Mouse (Mus musculus) kidney, adult 8-10 months (tissue): ENCODE data around the gene 9430038I01Rik.
A peak's percentile ranks its signal among the peaks of the same experiment; 100 is the strongest.
"Not testable (repeated sequence)": the region's sequence is repeated elsewhere in the genome, so short reads cannot be mapped to it uniquely, and the experiment has no call there.

Source experiments
- DNase-seq, 2 experiments: peaks; one replicate each; pipeline ENCODE4 v3.0.0; 2022

9430038I01Rik gene

DNA sequence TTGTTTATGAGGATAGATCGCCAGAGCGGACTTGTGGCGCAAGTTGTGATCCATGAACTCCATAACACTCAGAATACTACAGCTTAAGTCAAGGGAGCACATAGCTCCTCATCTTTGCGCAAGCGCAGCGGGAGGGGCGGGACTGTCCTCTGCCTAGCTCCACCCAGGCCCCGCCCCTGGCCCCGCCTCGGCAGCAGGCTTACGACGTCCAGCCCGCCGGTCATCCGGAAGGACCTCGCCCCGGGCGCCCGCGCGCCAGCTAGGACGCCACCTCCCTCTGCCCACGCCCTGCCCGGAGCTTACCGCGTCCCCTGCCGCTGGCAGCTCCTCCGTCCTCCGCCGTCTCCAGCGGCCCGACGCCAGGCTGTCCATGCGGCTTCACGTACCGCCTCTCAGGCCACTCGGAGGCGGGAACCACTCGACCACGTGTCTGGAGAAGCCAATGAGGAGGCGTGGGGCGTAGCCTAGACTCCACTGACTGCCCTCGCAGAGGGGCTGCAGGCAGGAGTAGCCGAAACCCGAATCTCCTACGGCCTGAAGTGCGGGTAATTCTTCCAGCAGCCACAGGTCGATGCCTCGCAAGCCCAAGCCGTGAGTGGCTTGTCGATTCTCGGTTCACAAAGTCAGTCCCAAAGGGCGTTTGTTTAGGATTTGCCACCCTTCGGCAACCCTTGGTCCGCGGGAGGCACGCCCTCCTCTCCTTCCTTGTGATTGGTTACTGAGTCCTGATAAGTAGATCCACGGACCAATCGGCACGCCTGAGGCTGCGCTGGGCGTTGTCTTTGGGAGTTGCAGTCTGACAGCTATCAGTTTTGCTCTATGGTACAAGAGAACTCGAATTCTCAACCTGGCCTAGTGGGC, at the start of gene 9430038I01Rik:
9430038I01Rik (minus strand) TSS at position 426 of the 861 bp plus-strand sequence.
- DNase-seq: peak; percentile 96 to 98

DNA sequence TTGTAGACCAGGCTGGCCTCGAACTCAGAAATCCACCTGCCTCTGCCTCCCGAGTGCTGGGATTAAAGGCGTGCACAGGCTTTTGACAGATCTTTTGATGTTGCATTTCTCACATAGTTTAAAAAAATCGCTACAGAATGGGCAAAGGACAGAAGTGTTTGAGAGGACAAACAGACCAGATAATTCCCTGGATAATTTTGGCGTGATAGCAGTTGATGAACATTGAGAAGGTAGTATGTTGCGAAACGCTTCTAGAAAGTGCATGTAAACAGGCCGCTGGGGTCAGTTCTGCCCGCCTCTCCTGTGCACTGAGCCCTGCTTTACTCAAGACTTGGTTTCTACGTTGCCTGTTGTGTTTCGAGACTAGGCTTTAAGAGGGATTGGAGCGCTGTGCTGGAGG, 34.8 kb upstream of the 9430038I01Rik start:
- DNase-seq: no peak

DNA sequence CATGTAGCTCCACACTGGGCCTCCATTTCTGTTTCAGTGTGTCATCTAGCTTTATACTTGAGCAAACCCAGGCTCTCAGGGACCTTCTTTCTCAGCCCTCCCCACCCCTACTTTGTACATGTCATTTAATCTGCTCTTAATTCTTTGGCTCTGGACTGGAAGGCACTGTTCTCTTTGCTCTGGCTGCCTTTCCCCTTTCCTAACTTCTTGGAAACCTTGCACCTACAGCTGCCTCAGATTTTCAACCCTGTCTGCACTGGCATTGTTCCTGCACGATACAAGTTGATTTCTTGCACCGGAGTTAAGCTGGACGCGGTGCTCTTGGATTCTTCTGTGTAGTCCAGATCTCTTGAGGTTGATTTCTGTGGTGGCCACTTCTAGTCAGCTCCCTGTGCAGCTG, 32.4 kb upstream of the 9430038I01Rik start:
- DNase-seq: no peak

DNA sequence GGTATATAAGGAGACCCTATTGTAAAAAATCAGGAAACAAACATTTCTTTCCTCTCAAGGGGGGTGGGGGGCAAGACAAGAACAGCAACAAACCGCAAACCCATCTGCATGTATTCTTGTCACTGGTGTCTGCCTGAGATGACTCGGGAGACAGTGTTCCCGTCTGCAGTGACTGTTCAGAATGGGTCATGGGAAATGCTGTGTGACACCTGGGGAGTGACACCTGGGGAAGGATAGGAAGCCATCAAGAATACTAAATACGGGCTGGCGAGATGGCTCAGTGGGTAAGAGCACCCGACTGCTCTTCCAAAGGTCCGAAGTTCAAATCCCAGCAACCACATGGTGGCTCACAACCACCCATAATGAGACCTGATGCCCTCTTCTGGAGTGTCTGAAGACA, 28.4 kb upstream of the 9430038I01Rik start:
- not testable (repeated sequence) for DNase-seq

DNA sequence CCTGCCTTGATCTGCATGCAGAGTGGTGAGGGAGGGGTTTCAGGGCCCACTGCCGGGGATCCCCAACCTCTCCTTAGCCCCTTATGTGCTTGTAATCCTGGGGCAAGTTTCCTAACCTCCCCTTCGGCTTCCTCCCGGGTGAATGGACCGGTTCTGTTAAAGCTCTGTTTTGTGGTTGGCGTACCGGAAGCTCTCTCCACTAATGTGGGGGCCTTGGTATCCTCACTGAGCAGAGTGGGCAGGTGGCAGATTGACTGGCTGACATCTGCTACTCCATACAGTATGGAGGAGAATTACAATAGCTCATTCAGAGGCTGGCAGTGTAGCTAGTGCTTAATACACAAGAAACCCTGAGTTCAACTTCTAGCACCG, 27.6 kb upstream of the 9430038I01Rik start:
- no peak for DNase-seq

DNA sequence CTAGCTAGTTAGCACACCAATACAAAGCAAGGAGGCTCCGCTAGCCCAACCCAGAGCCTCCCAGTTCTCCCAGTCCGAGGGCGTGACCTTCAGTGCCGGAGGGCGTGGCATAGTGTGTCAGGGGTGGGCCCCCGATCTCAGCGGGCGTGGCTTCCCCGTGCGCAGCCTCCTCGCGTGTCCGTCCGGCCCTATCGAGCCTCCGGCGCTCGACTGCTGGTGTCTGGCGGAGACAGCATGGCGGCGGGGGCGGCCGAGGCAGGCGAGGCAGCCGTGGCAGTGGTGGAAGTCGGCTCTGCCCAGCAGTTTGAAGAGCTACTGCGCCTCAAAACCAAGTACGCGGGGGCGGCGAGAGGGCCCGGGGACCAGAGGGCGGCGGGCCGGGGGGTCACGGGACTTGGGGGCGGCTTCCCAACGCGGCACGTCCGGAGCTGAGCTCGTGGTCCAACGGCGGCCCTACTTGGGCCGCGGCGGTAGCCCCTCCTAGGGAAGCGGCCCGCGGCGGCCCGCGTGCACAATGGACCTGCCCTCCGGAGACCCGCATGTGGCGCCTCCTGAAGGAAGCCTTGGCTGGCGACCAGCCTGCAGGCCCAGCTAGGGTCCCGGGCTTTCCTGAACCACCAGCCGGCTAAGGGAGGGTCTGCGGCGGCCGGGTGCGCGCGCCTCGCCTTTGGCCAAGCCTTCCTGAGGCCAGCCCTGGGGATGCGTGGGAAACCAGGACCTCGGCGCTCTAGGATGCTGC, 27.0 kb upstream of the 9430038I01Rik start, which contains the start of gene Glrx3:
Glrx3 (plus strand) TSS at position 175 of the 739 bp plus-strand sequence.
- DNase-seq: peak; percentile 96 to 97

DNA sequence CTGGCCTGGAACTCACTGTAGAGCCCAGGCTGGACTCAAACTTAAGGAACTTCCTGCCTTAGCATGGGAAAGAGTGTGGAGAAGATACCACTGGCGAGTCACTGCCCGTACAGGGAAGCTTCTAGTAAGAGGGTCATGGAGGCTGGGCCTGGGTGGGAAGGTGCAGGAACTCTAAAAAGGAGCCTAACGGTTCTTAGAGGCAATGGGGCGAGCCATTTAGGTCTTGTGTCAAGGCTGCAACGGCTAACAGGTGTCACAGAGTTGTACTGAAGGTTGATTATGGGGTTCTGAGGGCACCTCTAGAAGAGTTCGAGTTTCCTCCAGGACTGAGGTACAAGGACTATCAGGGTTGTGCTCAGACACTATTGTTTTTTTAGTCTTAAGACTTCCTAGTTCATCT, 26.3 kb upstream of the 9430038I01Rik start:
- DNase-seq: no peak

DNA sequence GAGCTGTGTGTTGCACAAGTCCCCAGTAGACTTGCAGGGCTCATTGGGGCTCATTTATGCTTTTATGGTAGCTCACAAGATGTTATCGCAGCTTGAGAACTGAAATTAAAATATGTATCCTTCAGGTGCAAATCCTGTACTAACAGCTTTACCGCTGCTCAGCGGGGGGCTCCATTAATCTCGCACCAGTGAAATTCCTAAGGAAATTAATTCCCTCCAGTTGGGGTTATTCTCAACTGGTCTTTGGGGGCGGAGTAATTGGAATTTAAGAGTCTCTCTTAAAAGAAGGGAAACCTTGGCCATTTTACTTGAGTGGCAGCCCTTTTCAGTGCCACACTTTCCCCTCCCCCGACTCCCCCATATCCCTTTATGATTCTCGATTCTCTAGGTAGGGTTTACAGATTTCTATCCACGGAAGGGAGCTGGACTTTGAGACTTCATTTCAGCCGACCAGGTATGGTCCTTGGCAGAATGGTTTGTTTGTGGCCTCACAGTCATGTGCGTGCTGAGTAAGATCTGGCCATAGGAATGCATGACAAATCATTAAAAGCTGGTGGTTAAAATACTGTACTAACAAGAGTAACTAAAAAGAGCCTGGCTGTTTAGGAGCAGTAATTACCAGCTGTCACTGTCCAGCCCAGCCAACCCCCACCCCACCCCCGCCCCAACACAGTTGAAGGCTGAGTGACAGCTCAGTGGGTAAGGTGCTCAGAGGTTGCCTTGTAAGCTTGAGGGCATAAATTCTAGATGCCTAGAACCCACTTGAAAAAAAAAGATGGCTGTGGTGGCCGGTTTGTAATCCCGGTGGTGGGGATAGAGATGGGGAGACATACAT, 21.4 kb upstream of the 9430038I01Rik start:
- peak; percentile 28 to 46 for DNase-seq

DNA sequence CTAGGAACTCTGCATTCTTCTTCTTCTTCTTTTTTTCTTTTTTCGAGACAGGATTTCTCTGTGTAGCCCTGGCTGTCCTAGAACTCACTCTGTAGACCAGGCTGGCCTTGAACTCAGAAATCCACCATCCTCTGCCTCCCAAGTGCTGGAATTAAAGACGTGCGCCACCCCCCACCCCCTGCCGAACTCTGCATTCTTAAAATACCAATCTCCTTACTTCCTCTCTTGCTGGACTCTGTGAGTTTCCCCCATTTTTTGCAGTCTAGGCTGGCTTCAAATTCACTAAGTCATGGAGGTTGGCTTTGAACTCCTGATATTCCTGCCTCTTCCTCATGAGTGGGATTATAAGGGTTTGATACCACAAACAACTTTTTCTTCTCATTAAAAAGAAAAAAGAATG, 16.1 kb upstream of the 9430038I01Rik start:
- DNase-seq: no peak

DNA sequence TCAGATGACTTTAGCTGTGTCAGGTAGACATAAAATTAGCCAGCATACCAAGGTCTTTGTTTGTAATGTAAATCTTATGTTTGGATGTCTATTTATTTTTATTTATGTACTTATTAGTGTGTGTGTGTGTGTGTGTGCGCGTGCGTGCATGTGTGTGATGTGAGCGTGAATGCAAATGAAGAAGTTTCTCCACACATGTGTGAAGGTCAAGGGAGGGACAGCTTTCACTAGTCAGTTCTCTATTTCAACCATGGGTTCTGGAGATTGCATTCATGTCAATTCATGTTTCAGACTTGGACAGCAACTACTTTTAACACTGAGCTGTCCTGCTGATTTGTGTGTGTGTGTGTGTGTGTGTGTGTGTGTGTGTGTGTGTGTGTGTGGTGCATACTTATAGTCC, 10.7 kb upstream of the 9430038I01Rik start:
- DNase-seq: no peak

DNA sequence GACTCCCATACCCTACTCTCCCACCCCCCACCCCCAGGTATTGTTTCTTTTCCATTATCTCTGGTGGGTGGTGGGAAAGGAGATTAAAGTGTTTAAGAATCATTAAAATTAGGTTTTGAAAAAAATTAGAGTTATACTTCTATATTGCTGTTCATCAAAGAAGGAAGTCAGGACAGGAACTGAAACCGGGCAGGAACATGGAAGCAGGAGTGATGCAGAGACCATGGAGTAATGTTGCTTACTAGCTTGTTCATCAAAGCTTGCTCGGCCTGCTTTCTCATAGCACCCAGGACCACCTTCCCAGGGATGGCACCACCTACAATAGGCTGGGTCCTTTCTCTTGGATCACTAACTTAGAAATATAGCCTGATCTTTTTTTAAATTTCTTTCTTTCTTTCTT, 10.0 kb upstream of the 9430038I01Rik start:
- DNase-seq: no peak

DNA sequence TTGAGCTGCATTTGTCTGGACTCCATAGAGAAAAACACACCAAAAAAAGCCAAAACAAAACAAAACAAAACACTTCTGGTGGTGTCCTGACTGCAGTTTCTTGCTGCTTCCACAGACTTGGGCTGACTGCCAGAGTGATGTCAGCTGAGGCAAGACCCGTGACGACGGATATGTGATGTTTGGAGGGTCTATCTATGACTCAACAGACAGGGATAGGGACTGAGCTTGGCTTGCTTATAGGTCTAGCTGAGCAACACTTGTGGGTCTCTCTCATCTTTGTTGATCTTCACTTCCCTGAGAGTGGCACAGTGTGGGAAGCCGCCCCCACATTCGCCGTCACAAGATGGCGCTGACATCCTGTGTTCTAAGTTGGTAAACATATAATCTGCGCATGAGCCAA, 4.1 kb upstream of the 9430038I01Rik start:
- DNase-seq: no peak

DNA sequence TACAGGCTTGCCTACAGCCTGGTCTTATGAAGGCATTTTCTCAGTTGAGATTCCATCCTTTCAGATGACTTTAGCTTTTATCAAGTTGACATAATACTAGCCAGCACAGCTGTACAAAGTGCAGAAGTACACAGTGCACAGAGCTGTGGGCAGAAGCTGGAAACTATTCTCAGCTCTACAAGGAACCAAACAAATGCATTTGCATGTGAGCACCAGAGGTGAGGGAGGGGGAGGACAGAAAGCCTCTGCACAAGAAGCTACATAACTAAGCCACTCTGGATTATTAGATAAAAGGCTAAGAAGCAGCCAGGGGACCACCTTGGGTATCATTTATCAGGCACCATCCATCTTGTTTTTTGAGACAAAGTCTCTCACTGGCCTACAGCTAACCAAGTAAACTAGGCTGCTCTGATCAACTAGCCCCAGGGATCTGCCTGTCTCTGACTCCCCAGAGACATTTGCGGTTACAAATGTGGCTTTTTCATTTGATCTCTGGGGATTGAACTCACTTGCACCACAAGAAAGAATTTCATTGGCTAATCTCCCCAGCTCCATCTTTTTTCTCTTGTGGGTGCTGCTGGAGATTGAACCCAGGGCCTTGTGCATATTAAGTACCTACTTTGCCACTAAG, 3.0 kb downstream of the 9430038I01Rik start:
- DNase-seq: no peak

DNA sequence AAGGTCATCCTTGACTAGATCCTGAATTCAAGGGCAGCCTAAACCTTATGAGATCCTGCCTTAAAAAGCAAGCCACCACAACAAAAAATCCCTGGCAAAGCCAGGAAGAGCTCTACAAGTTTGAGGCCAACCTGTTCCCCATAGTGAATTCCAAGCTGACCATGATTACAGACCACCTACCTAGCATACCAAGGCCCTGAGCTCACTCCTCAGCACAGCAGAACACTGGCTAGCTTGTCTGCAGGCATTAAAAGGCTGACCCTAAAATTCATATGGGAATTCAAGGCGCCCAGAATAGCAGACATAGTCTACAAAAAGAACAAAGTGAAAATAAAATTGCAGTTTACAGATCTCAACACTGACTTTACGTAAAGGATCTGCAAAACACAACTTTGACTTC, 6.4 kb downstream of the 9430038I01Rik start:
- DNase-seq: no peak

DNA sequence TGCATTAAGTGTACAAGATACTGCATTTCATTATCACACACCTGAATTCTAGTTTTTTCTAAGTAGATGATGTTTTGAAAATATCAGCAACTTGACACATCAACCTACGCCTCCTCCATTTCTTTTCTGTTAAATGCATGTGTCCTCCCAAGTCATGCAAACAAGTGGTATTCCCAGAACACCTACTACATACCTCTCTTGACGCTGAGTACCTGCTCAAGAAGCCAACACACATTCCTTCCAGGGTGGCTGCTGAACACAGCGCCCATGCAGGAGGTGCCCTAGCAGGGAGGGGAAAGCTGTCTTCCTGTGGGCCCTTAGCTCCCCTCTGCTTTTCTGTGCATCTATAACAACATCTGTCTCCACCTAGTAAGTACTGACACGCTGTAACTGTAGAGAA, 11.6 kb downstream of the 9430038I01Rik start:
- DNase-seq: no peak

DNA sequence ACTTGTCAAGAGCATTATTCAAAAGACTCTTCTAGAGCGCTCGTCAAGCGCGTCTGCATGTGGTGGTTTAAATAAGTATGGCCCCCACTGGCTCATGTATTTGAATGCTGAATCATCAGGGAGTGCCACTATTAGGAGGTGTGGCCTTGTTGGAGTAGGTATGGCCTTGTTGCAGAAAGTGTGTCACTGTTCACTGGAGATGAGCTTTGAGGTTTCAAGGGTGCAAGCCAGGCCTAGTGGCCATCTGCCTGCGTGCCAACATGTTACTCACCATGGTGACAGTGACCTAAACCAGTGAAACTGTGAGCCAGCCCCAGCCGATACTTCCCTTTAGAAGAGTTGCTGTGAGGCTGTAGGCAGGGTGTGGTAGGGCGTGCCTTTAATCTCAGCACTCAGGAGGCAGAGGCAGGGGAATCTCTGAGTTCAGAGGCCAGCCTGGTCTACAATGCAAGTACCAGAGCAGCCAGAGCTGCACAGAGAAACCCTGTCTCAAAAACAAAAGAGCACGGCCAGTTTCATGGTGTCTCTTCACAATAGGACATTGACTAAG, 13.1 kb downstream of the 9430038I01Rik start:
- DNase-seq: no peak

DNA sequence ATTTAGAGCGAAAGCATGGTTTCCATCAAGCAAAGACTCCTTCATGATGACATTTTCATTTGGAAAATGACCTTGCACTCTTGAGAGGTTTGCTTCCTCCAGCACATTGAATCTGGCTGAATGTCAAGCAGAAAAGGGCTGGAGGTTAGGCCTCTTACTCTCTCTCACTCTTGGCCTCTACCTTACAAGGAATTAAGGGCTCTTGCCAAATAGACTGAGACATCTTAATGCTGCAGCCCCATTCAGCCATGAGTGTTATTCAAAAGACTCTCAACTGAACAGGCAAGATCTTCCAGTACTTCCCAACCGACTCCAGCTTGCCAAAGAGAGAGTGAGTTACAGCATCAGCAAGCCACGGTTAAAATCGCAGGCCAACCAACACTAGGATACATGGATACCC, 15.1 kb downstream of the 9430038I01Rik start:
- DNase-seq: no peak

DNA sequence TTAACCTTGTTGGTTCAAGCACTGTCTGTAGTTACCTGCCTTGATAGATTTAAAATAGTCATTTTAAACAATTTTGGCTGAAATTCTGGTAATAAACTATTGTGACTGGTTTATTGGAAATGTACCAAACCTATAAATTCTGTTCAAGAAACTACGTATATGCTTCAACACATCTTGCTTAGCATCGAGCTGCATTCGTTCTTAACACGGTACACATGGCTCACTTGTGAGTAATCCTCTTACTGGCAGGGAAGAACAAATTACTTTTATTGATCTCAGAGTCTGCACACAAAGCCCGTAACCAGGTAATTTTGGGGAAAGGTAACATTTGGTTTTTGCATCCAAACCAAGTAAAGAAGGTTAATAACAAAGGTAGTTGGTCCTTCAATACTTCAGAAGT, 22.7 kb downstream of the 9430038I01Rik start:
- DNase-seq: no peak

DNA sequence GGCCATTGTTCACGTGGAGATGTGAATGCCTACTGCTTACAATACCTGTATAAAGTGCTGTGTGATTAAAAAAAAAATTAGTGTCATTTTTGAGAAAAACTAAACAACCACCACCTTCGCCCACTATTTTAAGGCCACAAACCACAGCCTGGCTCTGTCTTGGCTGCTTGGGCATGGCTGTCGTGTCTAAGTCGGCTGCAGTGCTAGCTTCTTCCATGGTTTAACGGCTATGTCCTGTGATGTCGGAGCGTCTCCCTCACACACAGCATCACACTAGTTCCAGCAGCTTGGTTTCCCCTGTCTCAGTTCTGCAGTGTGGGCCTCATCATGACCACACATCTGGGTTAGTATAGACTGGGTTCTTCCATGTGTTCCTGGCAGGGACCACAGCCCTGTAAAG, 35.6 kb downstream of the 9430038I01Rik start:
- no peak for DNase-seq

DNA sequence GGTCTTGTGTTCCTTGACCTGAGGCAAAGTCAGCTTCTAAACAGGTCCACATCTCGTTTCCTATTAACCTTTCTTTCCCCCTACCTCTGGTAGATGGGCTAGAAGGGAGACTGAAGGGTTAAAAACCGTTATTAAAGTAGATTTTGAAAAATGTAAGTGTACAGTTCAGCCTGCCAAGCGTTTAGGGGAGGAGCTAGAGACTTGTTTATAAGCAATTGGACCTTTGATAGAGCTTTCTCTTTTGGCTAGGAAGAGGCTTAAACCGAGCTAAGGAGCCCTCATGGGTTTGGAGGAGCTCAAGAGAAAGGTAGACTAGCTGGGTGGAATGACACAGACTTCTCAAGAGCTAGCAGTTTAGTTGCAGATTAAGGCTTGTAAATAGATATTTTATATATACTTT, 38.8 kb downstream of the 9430038I01Rik start:
- no peak for DNase-seq

DNA sequence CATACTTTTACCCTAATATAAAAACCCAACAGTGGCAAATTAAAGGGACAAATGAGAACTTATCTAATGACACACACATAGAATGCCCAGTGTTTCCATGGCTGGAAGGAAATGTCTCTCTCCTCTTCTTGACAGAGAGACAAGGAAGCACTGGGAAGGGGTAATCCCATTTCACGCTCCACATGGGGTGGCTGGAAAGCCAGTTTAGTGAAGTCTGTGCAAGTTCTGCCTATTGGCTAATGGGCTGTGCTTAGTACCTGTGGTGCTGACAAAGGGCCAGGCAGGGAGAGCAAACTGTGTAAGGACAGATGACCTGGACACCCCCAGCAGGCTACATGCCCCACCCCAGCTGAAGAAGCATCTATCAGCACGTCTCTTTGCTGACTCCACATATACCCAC, 40.4 kb downstream of the 9430038I01Rik start:
- DNase-seq: no peak

DNA sequence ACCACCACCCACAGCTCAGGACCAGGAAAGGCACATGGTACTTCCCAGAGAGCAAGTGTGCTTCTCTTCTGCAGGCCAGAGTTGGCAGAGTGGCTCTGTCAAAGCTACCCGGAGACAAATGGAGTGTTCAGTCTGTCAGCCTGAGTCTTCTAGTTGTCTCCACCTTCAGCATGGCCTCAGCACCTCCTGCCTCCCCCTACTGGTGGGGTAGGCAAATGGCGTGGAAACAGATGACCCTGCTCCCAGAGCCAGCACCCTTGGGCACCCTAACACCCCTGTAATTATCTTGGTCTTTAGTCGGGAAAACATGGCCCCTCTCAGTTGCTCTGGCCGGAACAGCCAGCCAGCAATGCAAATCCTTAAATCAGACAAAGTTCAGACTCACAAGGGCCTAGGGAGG, 43.8 kb downstream of the 9430038I01Rik start:
- DNase-seq: no peak
